Mouse (Mus musculus) hindbrain, embryonic 14.5 days (tissue): ENCODE results near the gene Scfd2. TPM values are rescaled to one million over a fixed set of nuclear protein-coding genes. Genes with fewer than 3 reads are reported as not detected.

ENCODE experiments used
- ATAC-seq: fragments of 200-750 bp; cut with Nextera tagmentation; 2 replicates; pipeline ENCODE4 v1.8.0; 2017; ENCODE audit warnings: moderate number of reproducible peaks, mild to moderate bottlenecking, moderate TSS enrichment, moderate library complexity; ENCODE audit not compliant: low FRiP score
- DNase-seq: peaks from one replicate; pipeline ENCODE4 v3.0.0-alpha.2; 2015; ENCODE audit warnings: low spot score
- H3K27ac ChIP-seq: fragments of 300-500 bp; sonication (generic); 2 replicates; pipeline ENCODE4 v1.5.1; 2014; ENCODE audit warnings: mild to moderate bottlenecking, moderate library complexity
- H3K27me3 ChIP-seq: fragments of 300-500 bp; sonication (generic); 2 replicates; pipeline ENCODE4 v1.6.1; 2014; ENCODE audit warnings: mild to moderate bottlenecking, low read length, mixed read lengths; ENCODE audit not compliant: control insufficient read depth, insufficient read depth
- H3K36me3 ChIP-seq: fragments of 300-500 bp; sonication (generic); replicated peaks from 2 replicates; pipeline ENCODE4 v1.6.1; 2014; ENCODE audit not compliant: control insufficient read depth, insufficient read depth
- H3K4me1 ChIP-seq: fragments of 300-500 bp; sonication (generic); replicated peaks from 2 replicates; pipeline ENCODE4 v1.6.1; 2014; ENCODE audit warnings: antibody characterized with exemption, low read length, mixed read lengths; ENCODE audit not compliant: control insufficient read depth, insufficient read depth
- H3K4me2 ChIP-seq: fragments of 300-500 bp; sonication (generic); replicated peaks from 2 replicates; pipeline ENCODE4 v1.6.1; 2014; ENCODE audit warnings: mild to moderate bottlenecking, moderate library complexity
- H3K4me3 ChIP-seq: fragments of 300-500 bp; sonication (generic); replicated peaks from 2 replicates; pipeline ENCODE4 v1.5.1; 2014; ENCODE audit warnings: mild to moderate bottlenecking, low read length
- H3K9ac ChIP-seq: fragments of 300-500 bp; sonication (generic); 2 replicates; pipeline ENCODE4 v1.6.1; 2014
- H3K9me3 ChIP-seq: fragments of 300-500 bp; sonication (generic); 2 replicates; pipeline ENCODE4 v1.6.1; 2016; ENCODE audit warnings: low read length; ENCODE audit not compliant: control insufficient read depth
- WGBS: fragments of 180-500 bp; shearing (Covaris S2); extraction: QIAGEN DNeasy Blood & Tissue Kit; methylation state at CpG from one replicate; pipeline ENCODE4 v1.1.7; 2014; 5-methylcytosine and 5-hydroxymethylcytosine counted together
- polyA plus RNA-seq: library from polyadenylated mRNA; unstranded; fragments of >200 nt; fragmentation: Nextera tagmentation; extraction: Ambion mirVana; gene quantifications from 2 replicates; pipeline ENCODE4 v1.2.1, GENCODE M21; 2014

Scfd2 gene
- polyA plus RNA-seq, 1 experiment from 2014 or later = 18.8 TPM

DNA sequence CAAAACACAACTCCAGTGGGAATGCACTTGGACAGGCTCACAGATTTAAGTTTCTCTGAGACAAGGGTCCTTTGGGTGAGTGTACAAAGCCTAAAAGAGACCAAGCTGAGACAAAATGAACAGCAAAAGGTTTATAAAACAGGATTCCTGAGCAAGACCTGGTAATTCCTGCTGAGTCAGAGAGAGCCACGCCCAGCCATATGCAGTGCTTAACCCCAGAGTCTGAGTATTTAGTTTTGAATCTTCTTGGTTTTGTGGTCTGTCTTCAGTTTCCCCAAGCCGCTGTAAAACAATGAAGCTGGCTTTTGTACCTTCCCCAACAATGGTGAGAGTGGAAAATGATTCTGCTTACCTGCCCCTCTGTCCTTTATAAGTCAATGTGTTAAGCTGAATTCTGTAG is 246.3 kb downstream of the Scfd2 start:
- no peak for DNase-seq
- no peak for ATAC-seq
- H3K9ac ChIP-seq = no peak overlapping the region
- no peak overlapping the region for H3K27ac ChIP-seq
- WGBS = 74% methylated on average over 2 of the region's 2 CpGs
- no peak overlapping the region for H3K4me2 ChIP-seq
- H3K4me1 ChIP-seq = no peaks in the 10 kb centered on the region
- H3K4me3 ChIP-seq = no peak overlapping the region
- no peaks in the 10 kb centered on the region for H3K27me3 ChIP-seq
- no peaks in the 10 kb centered on the region for H3K9me3 ChIP-seq
- no peaks in the 10 kb centered on the region for H3K36me3 ChIP-seq

DNA sequence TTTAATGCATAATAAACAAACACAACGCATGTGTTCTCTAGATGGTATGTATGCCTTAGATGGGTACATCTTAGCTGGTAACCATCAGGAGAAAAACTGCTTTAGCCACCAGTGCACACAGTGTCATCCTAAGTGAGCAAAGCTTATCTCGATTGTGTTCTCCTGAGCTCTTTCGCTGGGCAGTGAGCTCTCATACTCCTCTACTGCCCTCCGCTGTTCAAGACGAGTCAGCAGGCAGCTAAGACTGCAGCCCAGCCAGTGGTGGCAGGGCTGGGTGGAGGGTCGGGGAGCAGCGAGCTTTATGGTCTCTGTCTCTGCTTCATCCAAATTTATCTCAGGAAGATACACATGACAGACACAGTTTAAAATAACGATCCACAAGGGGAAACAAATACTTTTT is 248.0 kb downstream of the Scfd2 start:
- ATAC-seq = no peak
- H3K9ac ChIP-seq = no peak overlapping the region
- no peaks in the 10 kb centered on the region for H3K27me3 ChIP-seq
- no peaks in the 10 kb centered on the region for H3K9me3 ChIP-seq
- H3K27ac ChIP-seq = no peak overlapping the region
- no peaks in the 10 kb centered on the region for H3K4me1 ChIP-seq
- H3K36me3 ChIP-seq = no peaks in the 10 kb centered on the region
- 46% methylated on average over 8 of the region's 8 CpGs for WGBS
- DNase-seq = peak; percentile 57
- no peak overlapping the region for H3K4me3 ChIP-seq
- no peak overlapping the region for H3K4me2 ChIP-seq

DNA sequence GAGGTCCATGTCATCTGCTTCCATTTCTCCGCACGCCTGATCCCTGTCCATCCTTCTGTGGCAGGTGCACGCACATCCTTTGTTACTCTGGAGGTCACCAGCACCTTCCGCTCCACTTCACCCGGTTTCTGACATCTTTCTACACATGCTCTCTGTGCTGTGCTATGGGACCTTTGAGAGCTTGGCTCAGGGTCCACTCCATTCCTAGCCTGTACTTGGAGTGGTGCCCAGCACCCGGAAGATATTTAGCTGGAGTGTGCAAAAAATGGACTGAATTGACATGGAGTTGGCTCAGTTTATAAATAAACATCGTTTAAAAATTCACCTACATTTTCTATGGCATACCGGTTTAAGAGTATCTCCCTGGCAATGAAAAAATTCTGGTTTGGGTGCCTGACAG is 250.1 kb downstream of the Scfd2 start:
- Histone ChIP-seq H3K36me3 (no peaks in the 10 kb centered on the region), H3K4me1 (peaks cover 4% of the 10 kb centered on the region; the same call in 1 of the 2 replicates), H3K9ac (no peak overlapping the region), H3K27ac (no peak overlapping the region), H3K9me3 (no peaks in the 10 kb centered on the region), H3K4me2 (no peak overlapping the region), H3K27me3 (no peaks in the 10 kb centered on the region), H3K4me3 (no peak overlapping the region)
- DNase-seq (no peak), ATAC-seq (no peak)
- 79% methylated on average over 8 of the region's 8 CpGs for WGBS

DNA sequence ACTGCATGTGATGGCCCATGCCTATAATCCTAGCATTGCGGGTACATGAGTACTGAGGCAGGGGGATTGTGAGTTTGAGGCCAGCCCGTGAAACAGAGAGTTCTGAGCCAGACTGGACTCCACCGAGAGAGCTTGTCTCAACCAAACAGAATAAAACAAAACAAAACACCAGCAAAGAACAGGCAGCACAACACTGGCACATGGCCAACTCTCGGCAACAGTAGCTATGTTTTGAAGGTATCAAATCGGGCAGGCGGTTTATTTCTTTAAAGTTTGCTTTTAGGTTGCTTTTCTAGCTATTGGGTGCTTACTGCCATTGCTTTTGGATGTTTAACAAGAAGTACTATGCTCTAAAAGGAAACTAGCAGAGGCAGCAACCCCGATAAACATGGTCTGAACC is 251.9 kb downstream of the Scfd2 start:
- Histone ChIP-seq H3K9ac (no peak overlapping the region), H3K27me3 (no peaks in the 10 kb centered on the region), H3K4me3 (no peak overlapping the region), H3K27ac (no peak overlapping the region), H3K4me1 (peaks cover 4% of the 10 kb centered on the region; the same call in 1 of the 2 replicates), H3K4me2 (no peak overlapping the region), H3K9me3 (no peaks in the 10 kb centered on the region), H3K36me3 (no peaks in the 10 kb centered on the region)
- DNase-seq = no peak
- ATAC-seq = no peak
- 81% methylated on average over 7 of the region's 7 CpGs for WGBS

DNA sequence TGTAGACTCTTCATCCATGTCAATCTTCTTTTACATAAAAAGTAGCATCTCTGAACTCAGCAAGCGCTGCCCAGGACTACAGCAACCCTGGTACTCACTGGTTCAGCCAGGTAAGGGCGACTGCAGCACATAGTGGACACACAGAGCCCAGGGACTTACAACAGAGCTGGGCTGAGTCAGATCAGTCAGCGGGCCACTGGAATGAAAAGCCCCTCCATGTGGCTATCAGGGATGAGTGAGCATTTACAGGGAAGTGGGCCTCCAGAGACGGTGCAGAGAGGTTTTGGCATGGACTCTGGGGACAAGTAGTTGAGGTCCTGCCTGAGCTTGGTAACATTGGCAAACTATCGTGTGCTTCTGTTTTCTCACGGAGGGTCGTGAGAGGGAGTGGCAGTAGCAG is 253.1 kb downstream of the Scfd2 start:
- peaks cover 4% of the 10 kb centered on the region; the same call in 1 of the 2 replicates for H3K4me1 ChIP-seq
- H3K4me3 ChIP-seq = no peak overlapping the region
- no peak overlapping the region for H3K27ac ChIP-seq
- ATAC-seq = no peak
- DNase-seq = no peak
- H3K27me3 ChIP-seq = no peaks in the 10 kb centered on the region
- 82% methylated on average over 7 of the region's 7 CpGs for WGBS
- no peaks in the 10 kb centered on the region for H3K36me3 ChIP-seq
- H3K9ac ChIP-seq = no peak overlapping the region
- no peak overlapping the region for H3K4me2 ChIP-seq
- H3K9me3 ChIP-seq = no peaks in the 10 kb centered on the region

DNA sequence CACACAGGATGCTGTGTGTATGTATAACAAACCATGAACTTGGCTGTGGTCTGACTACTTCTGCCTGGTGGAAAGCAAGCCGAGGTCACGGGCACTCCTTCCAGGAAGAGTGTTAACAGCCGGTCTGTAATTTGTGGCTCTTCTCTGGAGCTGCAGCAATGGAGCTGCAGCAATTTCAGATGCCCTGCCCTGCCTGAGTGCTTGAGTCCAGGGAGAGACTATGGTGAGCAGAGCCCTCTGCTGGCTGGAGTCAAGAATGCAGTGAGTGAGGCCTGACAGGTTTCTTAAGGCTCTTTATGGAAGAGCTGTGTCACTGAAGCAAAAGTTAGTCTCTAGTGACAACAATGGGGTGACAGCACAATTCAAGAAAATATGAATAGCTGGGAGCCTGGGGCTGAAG is 253.8 kb downstream of the Scfd2 start:
- Histone ChIP-seq H3K4me1 (peaks cover 5% of the 10 kb centered on the region; the same call in 1 of the 2 replicates), H3K4me2 (no peak overlapping the region), H3K9ac (no peak overlapping the region), H3K4me3 (no peak overlapping the region), H3K36me3 (no peaks in the 10 kb centered on the region), H3K27me3 (no peaks in the 10 kb centered on the region), H3K9me3 (no peaks in the 10 kb centered on the region), H3K27ac (no peak overlapping the region)
- ATAC-seq (peak; percentile 72; the same call in 1 of the 2 replicates), DNase-seq (peak; percentile 95)
- WGBS = 16% methylated on average over 3 of the region's 3 CpGs

DNA sequence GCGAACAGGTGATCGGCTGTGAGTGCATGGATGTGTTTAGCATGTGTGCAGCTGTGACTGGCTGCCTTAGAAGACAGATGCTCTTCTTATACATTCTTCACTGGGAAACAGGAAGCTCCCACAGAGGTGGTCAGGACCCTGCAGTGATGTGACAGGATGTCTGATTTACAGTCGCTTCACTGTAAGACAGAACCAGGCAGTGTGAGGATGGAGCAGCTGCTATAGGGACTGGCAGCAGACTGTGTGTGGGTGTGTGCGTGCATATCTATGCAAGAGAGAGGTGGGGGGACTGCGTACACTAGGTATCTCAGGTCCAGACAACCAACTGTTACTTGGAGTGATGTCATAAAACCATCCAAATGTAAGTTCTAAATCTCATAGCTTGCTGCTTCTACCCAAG is 254.3 kb downstream of the Scfd2 start:
- DNase-seq (no peak), ATAC-seq (no peak)
- WGBS = 84% methylated on average over 5 of the region's 5 CpGs

DNA sequence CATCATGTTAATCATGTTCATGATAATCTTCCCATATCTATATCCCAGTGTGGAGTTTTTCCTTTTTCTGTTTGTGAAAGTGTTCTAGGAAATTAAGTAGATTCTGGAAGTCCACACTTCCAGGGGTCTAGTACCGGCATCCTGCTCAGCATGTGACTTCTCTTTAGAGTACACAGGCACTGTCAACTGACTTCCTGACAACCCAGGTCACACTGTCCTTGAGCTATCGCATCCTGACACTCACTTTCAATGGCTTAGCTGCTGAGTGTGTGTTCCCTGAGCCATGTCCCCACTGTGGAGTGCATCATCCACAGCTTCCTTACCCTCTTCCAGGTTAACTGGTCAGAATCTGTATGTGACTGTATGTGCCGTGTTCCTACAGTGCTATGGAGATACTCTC is 258.2 kb downstream of the Scfd2 start:
- H3K9me3 ChIP-seq = no peaks in the 10 kb centered on the region
- H3K27ac ChIP-seq = no peak overlapping the region
- DNase-seq (no peak), ATAC-seq (no peak)
- WGBS = 74% methylated on average over 3 of the region's 3 CpGs
- no peak overlapping the region for H3K9ac ChIP-seq
- peaks cover 8% of the 10 kb centered on the region; the same call in 1 of the 2 replicates for H3K4me1 ChIP-seq
- no peaks in the 10 kb centered on the region for H3K27me3 ChIP-seq
- H3K4me3 ChIP-seq = no peak overlapping the region
- H3K36me3 ChIP-seq = no peaks in the 10 kb centered on the region
- H3K4me2 ChIP-seq = no peak overlapping the region

More for the DNA sequence above, 254.3 kb downstream of the Scfd2 start:
- H3K27me3 ChIP-seq = no peaks in the 10 kb centered on the region
- H3K27ac ChIP-seq = no peak overlapping the region
- peaks cover 8% of the 10 kb centered on the region; the same call in 1 of the 2 replicates for H3K4me1 ChIP-seq
- H3K9ac ChIP-seq = no peak overlapping the region
- no peak overlapping the region for H3K4me2 ChIP-seq
- no peak overlapping the region for H3K4me3 ChIP-seq
- no peaks in the 10 kb centered on the region for H3K9me3 ChIP-seq
- no peaks in the 10 kb centered on the region for H3K36me3 ChIP-seq

DNA sequence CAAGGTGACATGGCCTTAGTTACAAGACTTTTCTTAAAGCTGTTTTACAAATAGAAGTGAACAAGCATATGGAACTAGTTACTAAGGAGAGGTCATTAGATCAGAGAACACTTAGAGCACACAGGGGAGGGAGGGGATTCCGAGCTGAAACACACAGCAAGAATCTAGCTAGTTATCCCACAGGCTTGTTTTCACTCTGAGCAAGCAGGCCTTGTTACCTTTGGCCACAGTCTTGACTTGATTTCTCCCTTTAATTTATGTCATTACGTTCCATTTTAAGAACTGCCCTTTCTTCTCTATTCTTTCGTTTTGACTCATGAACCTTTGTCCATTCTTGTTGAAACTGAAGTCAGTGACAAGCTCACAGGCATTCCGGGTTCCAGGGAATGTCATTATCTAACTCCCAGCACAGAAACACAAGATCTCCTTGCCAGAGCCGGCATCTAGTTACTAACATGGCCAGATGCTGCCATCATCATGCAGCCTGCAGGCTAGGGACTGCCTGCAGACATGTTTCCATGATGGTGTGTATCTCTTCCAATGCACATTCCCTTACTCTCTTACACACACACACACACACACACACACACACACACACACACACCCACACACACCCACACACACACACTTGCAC is 263.7 kb downstream of the Scfd2 start:
- WGBS = 61% methylated on average over 5 of the region's 5 CpGs

DNA sequence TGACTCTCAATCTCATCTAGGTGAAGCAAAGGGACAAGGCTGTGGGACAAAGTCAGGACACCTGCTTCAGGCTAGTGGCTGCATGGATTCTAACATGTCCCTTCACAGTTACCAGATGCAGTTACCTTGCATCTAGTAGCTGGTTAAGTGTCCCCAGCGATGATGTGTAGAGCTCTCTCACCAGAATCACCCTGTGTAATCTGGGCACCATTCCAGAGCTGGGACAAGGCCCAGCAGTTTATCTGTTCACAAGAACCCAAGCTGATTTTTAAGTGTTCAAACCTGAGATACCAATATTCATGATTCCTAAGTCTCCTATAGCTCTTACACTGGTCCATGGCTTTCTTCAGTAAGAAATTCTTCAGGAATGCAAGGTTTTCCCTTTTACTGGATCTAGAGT is 264.4 kb downstream of the Scfd2 start:
- no peak overlapping the region for H3K4me3 ChIP-seq
- WGBS = 67% methylated on average over 1 of the region's 1 CpGs
- H3K27me3 ChIP-seq = no peaks in the 10 kb centered on the region
- H3K36me3 ChIP-seq = no peaks in the 10 kb centered on the region
- H3K4me2 ChIP-seq = no peak overlapping the region
- no peak overlapping the region for H3K27ac ChIP-seq
- H3K9me3 ChIP-seq = no peaks in the 10 kb centered on the region
- ATAC-seq (no peak), DNase-seq (no peak)
- 0 out of 2 replicates have a peak, but pooled peaks cover 8% of the 10 kb centered on the region for H3K4me1 ChIP-seq
- no peak overlapping the region for H3K9ac ChIP-seq

More for the DNA sequence above, 263.7 kb downstream of the Scfd2 start:
- Histone ChIP-seq H3K9me3 (no peaks in the 10 kb centered on the region), H3K27ac (no peak overlapping the region), H3K9ac (no peak overlapping the region), H3K27me3 (no peaks in the 10 kb centered on the region), H3K4me3 (no peak overlapping the region), H3K36me3 (no peaks in the 10 kb centered on the region), H3K4me1 (0 out of 2 replicates have a peak, but pooled peaks cover 12% of the 10 kb centered on the region), H3K4me2 (no peak overlapping the region)
- ATAC-seq (no peak), DNase-seq (no peak)
